Mouse (Mus musculus) WW6 (cell line): ENCODE data around the gene Fxr1.
A peak's percentile ranks its signal among the peaks of the same experiment; 100 is the strongest.
"Not testable (repeated sequence)": the region's sequence is repeated elsewhere in the genome, so short reads cannot be mapped to it uniquely, and the experiment has no call there.

Source experiments
- DNase-seq: peaks from one replicate; pipeline ENCODE4 v3.0.0-alpha.2; 2013; ENCODE audit warnings: low read depth, low spot score

Fxr1 gene

GRCm38 (mm10) chr3:34019540-34020381, at the start of gene Fxr1:
Gene Fxr1 (plus strand): TSS chr3:34019943.
- no peak for DNase-seq

- DNase-seq, result no peak
Measured at GRCm38 (mm10) chr3:33979395-33979794, 40.3 kb upstream of the Fxr1 start.

- no peak for DNase-seq
Measured at GRCm38 (mm10) chr3:33982746-33983145, 37.0 kb upstream of the Fxr1 start.

GRCm38 (mm10) chr3:33989302-33989701, 30.4 kb upstream of the Fxr1 start:
- DNase-seq, result no peak

GRCm38 (mm10) chr3:33990451-33990850, 29.3 kb upstream of the Fxr1 start:
- no peak for DNase-seq

- no peak for DNase-seq
Measured at GRCm38 (mm10) chr3:33990921-33991320, 28.8 kb upstream of the Fxr1 start.

- DNase-seq, result no peak
Measured at GRCm38 (mm10) chr3:33993421-33994126, 26.2 kb upstream of the Fxr1 start.

- no peak for DNase-seq
Measured at GRCm38 (mm10) chr3:33994127-33994488, 25.6 kb upstream of the Fxr1 start.

- not testable (repeated sequence) for DNase-seq
Measured at GRCm38 (mm10) chr3:34001691-34002090, 18.1 kb upstream of the Fxr1 start.

GRCm38 (mm10) chr3:34003860-34004259, 15.9 kb upstream of the Fxr1 start:
- DNase-seq, result no peak

GRCm38 (mm10) chr3:34006301-34006700, 13.4 kb upstream of the Fxr1 start:
- no peak for DNase-seq

GRCm38 (mm10) chr3:34006824-34007223, 12.9 kb upstream of the Fxr1 start:
- no peak for DNase-seq

- no peak for DNase-seq
Measured at GRCm38 (mm10) chr3:34007611-34008010, 12.1 kb upstream of the Fxr1 start.

GRCm38 (mm10) chr3:34008191-34008590, 11.6 kb upstream of the Fxr1 start:
- DNase-seq, result no peak

GRCm38 (mm10) chr3:34020382-34021258, 877 bp downstream of the Fxr1 start:
- DNase-seq, result no peak

GRCm38 (mm10) chr3:34021259-34021828, 1.6 kb downstream of the Fxr1 start:
- DNase-seq, result no peak

GRCm38 (mm10) chr3:34028935-34029334, 9.2 kb downstream of the Fxr1 start:
- DNase-seq, result no peak

- no peak for DNase-seq
Measured at GRCm38 (mm10) chr3:34030601-34031000, 10.9 kb downstream of the Fxr1 start.

- DNase-seq, result no peak
Measured at GRCm38 (mm10) chr3:34033720-34034364, 14.1 kb downstream of the Fxr1 start.

- DNase-seq, result no peak
Measured at GRCm38 (mm10) chr3:34034803-34035202, 15.1 kb downstream of the Fxr1 start.

- peak; percentile 45 for DNase-seq
Measured at GRCm38 (mm10) chr3:34035706-34036105, 16.0 kb downstream of the Fxr1 start.
